Mouse (Mus musculus) CD4-positive, CD25-positive, alpha-beta regulatory T cell, adult 9 weeks (primary cell): ENCODE measurements around the gene Slc15a5. TPM values are rescaled to one million over a fixed set of nuclear protein-coding genes. Genes with fewer than 3 reads are reported as not detected.

Experiments used
- polyA plus RNA-seq: library from polyadenylated mRNA; unstranded; fragments of 100-300 nt; shearing (Covaris generic); gene quantifications from one replicate; pipeline ENCODE4 v1.2.1, GENCODE M21; 2017

Slc15a5 gene
- not detected for polyA plus RNA-seq

GRCm38 (mm10) chr6:138079816-138080215 is at the start of gene Slc15a5:
Gene Slc15a5, minus strand, starts transcription at chr6:138079916.

Other genes with a start within 250 kb of the Slc15a5 start
- gene Mgst1, start 60.4 kb upstream of the Slc15a5 start, polyA plus RNA-seq, result 0.67 TPM